Mouse (Mus musculus) stomach, postnatal 0 days (tissue): ENCODE measurements at regions not wholly inside any gene's neighbourhood (a gene's known extent, or its start where the extent isn't known, plus 50 kb on each side); places are given as distances from the start of the nearest gene placed in this dataset.

Source experiments
- CTCF ChIP-seq: IDR thresholded peaks from 2 replicates; pipeline ENCODE4 v1.5.1; 2016; ENCODE audit warnings: antibody characterized with exemption, low read depth, mild to moderate bottlenecking, moderate library complexity
- EP300 ChIP-seq: optimal IDR thresholded peaks from 2 replicates; pipeline ENCODE3; 2016; ENCODE audit warnings: antibody characterized with exemption

GRCm38 (mm10) chrX:57869648-57870047 lies 152.9 kb upstream of the Zic3 start:
- TF ChIP-seq CTCF (no peak), EP300 (no peak)
